Mouse (Mus musculus): ENCODE data around the gene Ifi35. TPM values are rescaled to one million over a fixed set of nuclear protein-coding genes. Genes with fewer than 3 reads are reported as not detected.

The Ifi35 gene
- total and polyA plus RNA-seq, 3 experiments, result 11.5 to 25.5 (median 12.6) TPM

- no peaks in the 10 kb centered on the region for H3K36me3 ChIP-seq (ENCODE audit: control insufficient read depth, insufficient read depth, low read length)
- 47% methylated on average over 3 of the region's 3 CpGs for WGBS
- no peak for TF ChIP-seq POLR2A (IDR thresholded peaks at IDR 0.05; ENCODE audit: insufficient read depth, low read depth, low read length)
- TF ChIP-seq EP300 (IDR thresholded peaks at IDR 0.05; ENCODE audit: insufficient read depth, low read depth, low read length), result no peak
- peak; percentile 26; the same call in 1 of the 2 replicates for TF ChIP-seq CTCF (IDR thresholded peaks at IDR 0.05)
- intact Hi-C loops (cut with DNase I), result no loop called here
- no peaks in the 10 kb centered on the region for H3K27me3 ChIP-seq (ENCODE audit: control insufficient read depth, insufficient read depth, low read length)
- H3K4me1 ChIP-seq (ENCODE audit: control insufficient read depth, insufficient read depth, low read length), result peaks cover 6% of the 10 kb centered on the region; the same call in 1 of the 2 replicates
- no peak overlapping the region for H3K9ac ChIP-seq (ENCODE audit: low read depth, low read length)
- H3K27ac ChIP-seq, result no peak overlapping the region
- DNase-seq, result no peak
- H3K79me2 ChIP-seq (replicated peaks; ENCODE audit: control insufficient read depth, insufficient read depth, low read length), result no peaks in the 10 kb centered on the region
- no peak overlapping the region for H3K4me3 ChIP-seq
These were observed 28.6 kb upstream of the Ifi35 start for GRCm38 (mm10) chr11:101419610-101420009.

- H3K4me3 ChIP-seq, result no peak overlapping the region
- peaks cover 6% of the 10 kb centered on the region; the same call in 1 of the 2 replicates for H3K4me1 ChIP-seq (ENCODE audit: control insufficient read depth, insufficient read depth, low read length)
- no peaks in the 10 kb centered on the region for H3K27me3 ChIP-seq (ENCODE audit: control insufficient read depth, insufficient read depth, low read length)
- intact Hi-C loops (cut with DNase I), result no loop called here
- H3K79me2 ChIP-seq (replicated peaks; ENCODE audit: control insufficient read depth, insufficient read depth, low read length), result 0 out of 2 replicates have a peak, but pooled peaks cover 1% of the 10 kb centered on the region
- no peak for DNase-seq
- TF ChIP-seq POLR2A (IDR thresholded peaks at IDR 0.05; ENCODE audit: insufficient read depth, low read depth, low read length) (no peak), EP300 (IDR thresholded peaks at IDR 0.05; ENCODE audit: insufficient read depth, low read depth, low read length) (no peak), CTCF (IDR thresholded peaks at IDR 0.05) (no peak)
- no peak overlapping the region for H3K9ac ChIP-seq (ENCODE audit: low read depth, low read length)
- H3K27ac ChIP-seq, result no peak overlapping the region
- 78% methylated on average over 5 of the region's 5 CpGs for WGBS
- H3K36me3 ChIP-seq (ENCODE audit: control insufficient read depth, insufficient read depth, low read length), result no peaks in the 10 kb centered on the region
These were observed 28.1 kb upstream of the Ifi35 start for GRCm38 (mm10) chr11:101420148-101420547.

- DNase-seq, result peak; percentile 32 to 56
- Histone ChIP-seq H3K27ac (peak within 1 kb of the TSS; percentile 91), H3K9ac (ENCODE audit: low read depth, low read length) (peak within 1 kb of the TSS; percentile 91), H3K4me3 (peak within 1 kb of the TSS; percentile 95), H3K36me3 (ENCODE audit: control insufficient read depth, insufficient read depth, low read length) (peaks cover 4% of the 10 kb centered on the region; the same call in 1 of the 2 replicates), H3K27me3 (ENCODE audit: control insufficient read depth, insufficient read depth, low read length) (no peaks in the 10 kb centered on the region), H3K4me1 (ENCODE audit: control insufficient read depth, insufficient read depth, low read length) (peaks cover 8% of the 10 kb centered on the region), H3K79me2 (replicated peaks; ENCODE audit: control insufficient read depth, insufficient read depth, low read length) (0 out of 2 replicates have a peak, but pooled peaks cover 1% of the 10 kb centered on the region)
- WGBS, result 1% methylated on average over 23 of the region's 23 CpGs
- intact Hi-C loops (cut with DNase I), result no loop called here
- TF ChIP-seq POLR2A (IDR thresholded peaks at IDR 0.05; ENCODE audit: insufficient read depth, low read depth, low read length) (peak; percentile 60; the same call in 1 of the 2 replicates), EP300 (IDR thresholded peaks at IDR 0.05; ENCODE audit: insufficient read depth, low read depth, low read length) (peak; percentile 48; the same call in 1 of the 2 replicates), CTCF (IDR thresholded peaks at IDR 0.05) (no peak)
These were observed 23.9 kb upstream of the Ifi35 start, which contains the start of gene Gm27029 for GRCm38 (mm10) chr11:101424105-101424851. Gm27029 (minus strand) TSS chr11:101424796.

GRCm38 (mm10) chr11:101424925-101425813, 23.0 kb upstream of the Ifi35 start, which contains the start of the genes Rundc1 and Ptges3l:
Rundc1 (plus strand) TSS chr11:101425085.
Ptges3l (minus strand) TSS chr11:101425333.
- H3K36me3 ChIP-seq (ENCODE audit: control insufficient read depth, insufficient read depth, low read length), result peaks cover 4% of the 10 kb centered on the region; the same call in 1 of the 2 replicates
- peak within 1 kb of the TSS; percentile 95 for H3K4me3 ChIP-seq
- peak; percentile 98 to 99 for DNase-seq
- WGBS, result under 1% methylated on average over 81 of the region's 81 CpGs
- no peaks in the 10 kb centered on the region for H3K27me3 ChIP-seq (ENCODE audit: control insufficient read depth, insufficient read depth, low read length)
- peaks cover 8% of the 10 kb centered on the region for H3K4me1 ChIP-seq (ENCODE audit: control insufficient read depth, insufficient read depth, low read length)
- H3K9ac ChIP-seq (ENCODE audit: low read depth, low read length), result peak within 1 kb of the TSS; percentile 91
- intact Hi-C loops (cut with DNase I), result no loop called here
- peak within 1 kb of the TSS; percentile 91 for H3K27ac ChIP-seq
- peak; percentile 39 for TF ChIP-seq CTCF (IDR thresholded peaks at IDR 0.05)
- peak; percentile 81 for TF ChIP-seq POLR2A (IDR thresholded peaks at IDR 0.05; ENCODE audit: insufficient read depth, low read depth, low read length)
- TF ChIP-seq EP300 (IDR thresholded peaks at IDR 0.05; ENCODE audit: insufficient read depth, low read depth, low read length), result no peak
- 0 out of 2 replicates have a peak, but pooled peaks cover 1% of the 10 kb centered on the region for H3K79me2 ChIP-seq (replicated peaks; ENCODE audit: control insufficient read depth, insufficient read depth, low read length)

- Histone ChIP-seq H3K9ac (ENCODE audit: low read depth, low read length) (no peak overlapping the region), H3K4me3 (peak overlapping the region; percentile 95), H3K27ac (no peak overlapping the region), H3K36me3 (ENCODE audit: control insufficient read depth, insufficient read depth, low read length) (peaks cover 4% of the 10 kb centered on the region; the same call in 1 of the 2 replicates), H3K4me1 (ENCODE audit: control insufficient read depth, insufficient read depth, low read length) (peaks cover 8% of the 10 kb centered on the region), H3K79me2 (replicated peaks; ENCODE audit: control insufficient read depth, insufficient read depth, low read length) (0 out of 2 replicates have a peak, but pooled peaks cover 1% of the 10 kb centered on the region), H3K27me3 (ENCODE audit: control insufficient read depth, insufficient read depth, low read length) (no peaks in the 10 kb centered on the region)
- intact Hi-C loops (cut with DNase I), result loop anchor here (2.0 kb wide), 1 partner anchor 15 kb away; no protein-coding TSS in a partner anchor
- TF ChIP-seq CTCF (IDR thresholded peaks at IDR 0.05) (no peak), POLR2A (IDR thresholded peaks at IDR 0.05; ENCODE audit: insufficient read depth, low read depth, low read length) (no peak), EP300 (IDR thresholded peaks at IDR 0.05; ENCODE audit: insufficient read depth, low read depth, low read length) (no peak)
- 21% methylated on average over 8 of the region's 8 CpGs for WGBS
- DNase-seq, result no peak
These were observed 22.0 kb upstream of the Ifi35 start for GRCm38 (mm10) chr11:101426165-101426564.

All from heart, adult 2 months (tissue).